Mouse (Mus musculus) 3134 (cell line): Measurements from ENCODE around the gene Dhx32.

ENCODE experiments used
- DNase-seq: peaks from one replicate; pipeline ENCODE4 v3.0.0-alpha.2; 2011; ENCODE audit warnings: low spot score; ENCODE audit not compliant: insufficient read length; ENCODE audit errors: extremely low read depth

Gene Dhx32

GRCm38 (mm10) chr7:133676002-133676401 lies 106.5 kb downstream of the Dhx32 start:
- DNase-seq = no peak
